Mouse (Mus musculus): ENCODE measurements around the gene Fut9. TPM values are rescaled to one million over a fixed set of nuclear protein-coding genes. Genes with fewer than 3 reads are reported as not detected.

The Fut9 gene
- polyA plus RNA-seq, 1 experiment from 2014 or later = 0.01 TPM

DNA sequence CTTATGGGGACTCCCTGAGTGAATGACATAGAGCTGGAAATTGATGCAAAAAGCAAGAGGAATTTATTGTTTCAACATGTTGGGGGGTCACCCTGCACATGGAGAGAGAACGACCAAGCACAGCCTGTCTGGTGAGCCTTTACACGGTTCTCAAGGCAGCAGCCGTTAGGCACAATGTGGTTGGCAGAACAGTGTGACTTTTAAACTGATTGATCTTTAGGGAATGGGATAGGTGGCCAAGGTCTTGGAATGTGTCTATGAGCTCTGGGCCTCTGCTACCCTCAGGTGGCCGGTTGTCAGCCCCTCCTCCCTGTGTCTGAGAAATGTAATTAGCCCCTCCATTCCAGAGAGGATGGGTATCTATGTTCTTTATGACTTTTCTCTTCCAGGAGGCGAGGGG is 171.9 kb downstream of the Fut9 start:
- H3K4me3 ChIP-seq (ENCODE audit: low read depth, low read length) = no peak overlapping the region
- no peak overlapping the region for H3K27ac ChIP-seq (ENCODE audit: low read length)
- ATAC-seq (no peak), DNase-seq (ENCODE audit: low spot score) (no peak)
- H3K27me3 ChIP-seq (replicated peaks; ENCODE audit: insufficient read depth, low read length) = no peaks in the 10 kb centered on the region
- no peak overlapping the region for H3K4me2 ChIP-seq (replicated peaks; ENCODE audit: low read depth, low read length)
- H3K9me3 ChIP-seq (ENCODE audit: low read length) = no peaks in the 10 kb centered on the region
- WGBS = 62% methylated on average over 5 of the region's 5 CpGs
- TF ChIP-seq CTCF (IDR thresholded peaks at IDR 0.05) (no peak), EP300 (IDR thresholded peaks at IDR 0.05) (no peak)
- no peaks in the 10 kb centered on the region for H3K4me1 ChIP-seq (ENCODE audit: insufficient read depth, low read depth, low read length)
- no peaks in the 10 kb centered on the region for H3K36me3 ChIP-seq (ENCODE audit: insufficient read depth, low read length)
- H3K9ac ChIP-seq (replicated peaks; ENCODE audit: low read depth) = no peak overlapping the region

DNA sequence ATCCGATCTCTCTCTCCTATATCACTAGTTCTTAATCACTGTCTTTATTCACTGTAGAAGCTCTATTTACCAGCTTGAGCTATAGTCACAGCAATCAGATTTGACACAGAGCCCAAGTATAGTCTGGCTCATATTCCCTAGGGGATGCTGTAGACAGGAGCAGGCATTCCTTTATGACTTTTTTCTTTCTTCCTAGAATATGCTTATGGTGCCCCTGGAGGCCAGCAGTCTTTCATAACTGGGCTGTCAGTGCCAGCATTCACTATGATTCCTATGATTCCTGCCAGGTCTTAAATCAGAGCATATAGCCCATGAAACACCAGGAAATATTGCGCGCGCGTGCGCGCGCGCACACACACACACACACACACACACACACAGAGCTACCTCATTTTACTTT is 172.6 kb downstream of the Fut9 start:
- DNase-seq (ENCODE audit: low spot score) (no peak), ATAC-seq (no peak)
- Histone ChIP-seq H3K4me1 (ENCODE audit: insufficient read depth, low read depth, low read length) (no peaks in the 10 kb centered on the region), H3K27ac (ENCODE audit: low read length) (no peak overlapping the region), H3K4me2 (replicated peaks; ENCODE audit: low read depth, low read length) (no peak overlapping the region), H3K36me3 (ENCODE audit: insufficient read depth, low read length) (no peaks in the 10 kb centered on the region), H3K9ac (replicated peaks; ENCODE audit: low read depth) (no peak overlapping the region), H3K9me3 (ENCODE audit: low read length) (no peaks in the 10 kb centered on the region), H3K4me3 (ENCODE audit: low read depth, low read length) (no peak overlapping the region), H3K27me3 (replicated peaks; ENCODE audit: insufficient read depth, low read length) (no peaks in the 10 kb centered on the region)
- no peak for TF ChIP-seq CTCF (IDR thresholded peaks at IDR 0.05)
- no peak for TF ChIP-seq EP300 (IDR thresholded peaks at IDR 0.05)
- WGBS = 96% methylated on average over 9 of the region's 9 CpGs

DNA sequence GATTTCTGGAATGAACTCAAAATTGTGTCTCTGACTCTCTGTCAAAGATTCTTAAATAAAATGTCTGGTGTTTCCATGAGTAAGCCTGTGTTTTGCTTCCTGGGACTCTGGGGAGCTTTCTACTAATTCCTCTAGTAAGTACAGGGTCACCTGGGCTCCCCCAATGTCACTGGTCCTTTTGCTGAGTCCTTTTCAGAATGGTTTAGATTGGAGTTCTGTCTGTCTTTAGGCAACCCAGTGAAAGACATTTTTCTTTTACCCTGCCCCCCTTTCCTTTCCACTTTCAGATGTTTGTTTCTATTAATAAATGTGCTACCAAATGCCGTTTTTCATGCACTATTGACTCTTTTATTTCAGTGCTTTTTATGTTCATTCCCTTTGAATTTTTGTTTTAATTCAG is 173.0 kb downstream of the Fut9 start:
- Histone ChIP-seq H3K4me3 (ENCODE audit: low read depth, low read length) (no peak overlapping the region), H3K9me3 (ENCODE audit: low read length) (no peaks in the 10 kb centered on the region), H3K9ac (replicated peaks; ENCODE audit: low read depth) (no peak overlapping the region), H3K36me3 (ENCODE audit: insufficient read depth, low read length) (no peaks in the 10 kb centered on the region), H3K4me2 (replicated peaks; ENCODE audit: low read depth, low read length) (no peak overlapping the region), H3K4me1 (ENCODE audit: insufficient read depth, low read depth, low read length) (no peaks in the 10 kb centered on the region), H3K27me3 (replicated peaks; ENCODE audit: insufficient read depth, low read length) (no peaks in the 10 kb centered on the region), H3K27ac (ENCODE audit: low read length) (no peak overlapping the region)
- 34% methylated on average over 1 of the region's 1 CpGs for WGBS
- ATAC-seq (no peak), DNase-seq (ENCODE audit: low spot score) (no peak)
- no peak for TF ChIP-seq CTCF (IDR thresholded peaks at IDR 0.05)
- no peak for TF ChIP-seq EP300 (IDR thresholded peaks at IDR 0.05)

DNA sequence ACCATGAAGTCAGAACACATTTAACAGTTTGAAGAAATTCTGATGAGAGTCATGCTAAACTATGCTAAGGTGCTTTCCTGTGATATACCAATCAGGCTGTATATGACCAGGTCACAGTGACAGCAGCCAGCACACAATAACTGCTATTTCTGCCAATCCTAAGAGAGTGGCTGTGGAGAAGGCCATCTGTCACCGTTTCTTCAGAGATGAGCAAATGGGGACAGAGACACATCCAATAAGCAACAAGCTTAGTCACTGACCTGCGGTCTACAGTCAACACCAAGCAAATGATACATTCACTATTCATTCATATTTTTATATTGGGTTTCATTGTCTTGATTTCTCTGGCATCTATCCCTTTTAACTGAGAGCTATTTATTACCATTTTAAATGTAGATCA is 176.9 kb downstream of the Fut9 start:
- WGBS = 79% methylated on average over 2 of the region's 2 CpGs
- H3K27me3 ChIP-seq (replicated peaks; ENCODE audit: insufficient read depth, low read length) = no peaks in the 10 kb centered on the region
- H3K27ac ChIP-seq (ENCODE audit: low read length) = no peak overlapping the region
- no peak for DNase-seq (ENCODE audit: low spot score)
- ATAC-seq = no peak
- no peaks in the 10 kb centered on the region for H3K36me3 ChIP-seq (ENCODE audit: insufficient read depth, low read length)
- H3K4me2 ChIP-seq (replicated peaks; ENCODE audit: low read depth, low read length) = no peak overlapping the region
- H3K4me3 ChIP-seq (ENCODE audit: low read depth, low read length) = no peak overlapping the region
- TF ChIP-seq EP300 (IDR thresholded peaks at IDR 0.05) = no peak
- no peak for TF ChIP-seq CTCF (IDR thresholded peaks at IDR 0.05)
- no peaks in the 10 kb centered on the region for H3K4me1 ChIP-seq (ENCODE audit: insufficient read depth, low read depth, low read length)
- H3K9ac ChIP-seq (replicated peaks; ENCODE audit: low read depth) = no peak overlapping the region
- no peaks in the 10 kb centered on the region for H3K9me3 ChIP-seq (ENCODE audit: low read length)

DNA sequence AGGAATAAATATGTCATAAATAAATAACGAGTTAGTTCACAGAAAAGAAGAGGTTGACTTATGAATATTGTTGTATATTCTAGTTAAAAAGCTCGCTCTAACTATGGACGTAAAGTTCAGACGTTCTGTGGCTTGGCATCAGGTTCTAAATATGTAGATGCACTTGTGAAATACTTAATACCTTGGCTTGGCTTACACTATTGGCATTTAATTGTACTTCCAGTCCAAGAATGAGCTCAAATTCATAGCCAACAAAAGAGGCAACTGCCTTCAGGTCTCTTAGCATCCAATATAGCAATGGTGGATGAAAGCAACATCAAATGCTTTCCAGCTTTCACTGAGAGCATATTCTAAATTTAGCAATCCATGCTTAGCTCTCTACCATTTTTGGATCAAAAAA is 182.7 kb downstream of the Fut9 start:
- Histone ChIP-seq H3K4me2 (replicated peaks; ENCODE audit: low read depth, low read length) (no peak overlapping the region), H3K4me1 (ENCODE audit: insufficient read depth, low read depth, low read length) (no peaks in the 10 kb centered on the region), H3K4me3 (ENCODE audit: low read depth, low read length) (no peak overlapping the region), H3K27me3 (replicated peaks; ENCODE audit: insufficient read depth, low read length) (no peaks in the 10 kb centered on the region), H3K9ac (replicated peaks; ENCODE audit: low read depth) (no peak overlapping the region), H3K36me3 (ENCODE audit: insufficient read depth, low read length) (no peaks in the 10 kb centered on the region), H3K27ac (ENCODE audit: low read length) (no peak overlapping the region), H3K9me3 (ENCODE audit: low read length) (no peaks in the 10 kb centered on the region)
- no peak for DNase-seq (ENCODE audit: low spot score)
- TF ChIP-seq CTCF (IDR thresholded peaks at IDR 0.05) (no peak), EP300 (IDR thresholded peaks at IDR 0.05) (no peak)
- no peak for ATAC-seq
- 76% methylated on average over 4 of the region's 4 CpGs for WGBS

DNA sequence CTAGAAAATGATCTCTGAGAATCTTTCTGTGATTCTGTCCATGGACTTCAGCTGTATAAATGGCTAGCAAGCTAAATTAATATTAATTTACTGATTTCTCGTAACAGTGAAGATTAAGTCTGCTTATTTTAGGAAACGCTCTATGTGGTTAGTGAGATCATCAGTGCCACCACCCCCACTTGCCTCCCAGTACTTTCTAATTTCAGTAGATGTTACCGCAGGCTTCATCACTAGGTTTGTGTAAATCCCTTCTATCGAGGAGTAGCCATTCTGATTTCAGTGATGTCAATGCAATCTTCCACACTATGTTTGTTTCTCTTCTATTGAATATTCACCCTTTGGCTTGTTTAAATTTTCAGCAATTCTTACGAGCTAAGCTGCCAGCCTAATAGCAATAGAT is 186.6 kb downstream of the Fut9 start:
- H3K4me3 ChIP-seq (ENCODE audit: low read depth, low read length) = no peak overlapping the region
- no peak overlapping the region for H3K27ac ChIP-seq (ENCODE audit: low read length)
- TF ChIP-seq EP300 (IDR thresholded peaks at IDR 0.05) (no peak), CTCF (IDR thresholded peaks at IDR 0.05) (no peak)

DNA sequence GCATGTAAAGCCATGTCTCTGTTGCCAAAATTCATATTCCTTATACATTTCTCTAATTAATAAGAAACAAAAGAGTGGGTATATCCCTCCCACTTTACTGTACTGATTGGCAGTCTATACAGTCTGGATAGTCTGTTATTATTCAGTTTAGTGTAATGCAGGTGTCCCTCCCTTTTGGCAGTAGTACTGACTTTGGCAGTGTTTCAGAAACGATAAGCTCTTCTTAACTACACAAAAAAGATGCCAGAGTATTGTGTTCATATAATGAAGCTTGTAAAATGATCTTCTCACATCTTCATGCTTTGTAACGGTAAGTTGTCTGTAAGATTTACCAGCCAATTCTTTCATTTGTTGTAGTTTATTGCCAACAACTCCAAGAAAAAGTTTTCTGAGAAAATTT is 189.6 kb downstream of the Fut9 start:
- DNase-seq (ENCODE audit: low spot score) (no peak), ATAC-seq (no peak)
- no peaks in the 10 kb centered on the region for H3K36me3 ChIP-seq (ENCODE audit: insufficient read depth, low read length)

More for the DNA sequence above, 186.6 kb downstream of the Fut9 start:
- no peak for ATAC-seq
- Histone ChIP-seq H3K9ac (replicated peaks; ENCODE audit: low read depth) (no peak overlapping the region), H3K4me2 (replicated peaks; ENCODE audit: low read depth, low read length) (no peak overlapping the region), H3K27me3 (replicated peaks; ENCODE audit: insufficient read depth, low read length) (no peaks in the 10 kb centered on the region), H3K9me3 (ENCODE audit: low read length) (no peaks in the 10 kb centered on the region), H3K4me1 (ENCODE audit: insufficient read depth, low read depth, low read length) (no peaks in the 10 kb centered on the region), H3K36me3 (ENCODE audit: insufficient read depth, low read length) (no peaks in the 10 kb centered on the region)
- no peak for DNase-seq (ENCODE audit: low spot score)
- WGBS = 78% methylated on average over 5 of the region's 5 CpGs

More for the DNA sequence above, 189.6 kb downstream of the Fut9 start:
- Histone ChIP-seq H3K27ac (ENCODE audit: low read length) (no peak overlapping the region), H3K9me3 (ENCODE audit: low read length) (no peaks in the 10 kb centered on the region), H3K4me1 (ENCODE audit: insufficient read depth, low read depth, low read length) (no peaks in the 10 kb centered on the region), H3K4me3 (ENCODE audit: low read depth, low read length) (no peak overlapping the region), H3K27me3 (replicated peaks; ENCODE audit: insufficient read depth, low read length) (no peaks in the 10 kb centered on the region), H3K4me2 (replicated peaks; ENCODE audit: low read depth, low read length) (no peak overlapping the region), H3K9ac (replicated peaks; ENCODE audit: low read depth) (no peak overlapping the region)
- no peak for TF ChIP-seq CTCF (IDR thresholded peaks at IDR 0.05)
- no peak for TF ChIP-seq EP300 (IDR thresholded peaks at IDR 0.05)
- 47% methylated on average over 2 of the region's 2 CpGs for WGBS
